Mouse (Mus musculus) monocyte, adult 5-6 weeks (primary cell): ENCODE measurements around the gene Ksr2. TPM values are rescaled to one million over a fixed set of nuclear protein-coding genes. Genes with fewer than 3 reads are reported as not detected.

Experiments
- ATAC-seq: fragments of 153-309, 156-312 bp; replicated peaks from 2 replicates; pipeline ENCODE4 v1.8.0; 2017; ENCODE audit warnings: mild to moderate bottlenecking; ENCODE audit not compliant: low TSS enrichment, insufficient number of reproducible peaks, severe bottlenecking, poor library complexity, low FRiP score
- total RNA-seq: library from RNA; stranded (forward); fragments of 200-1000, 200-491, 200-594 nt; gene quantifications from 3 replicates; pipeline ENCODE4 v1.2.3, GENCODE M21; 2017

Ksr2 gene
- total RNA-seq, 1 experiment from 2014 or later, result not detected

DNA sequence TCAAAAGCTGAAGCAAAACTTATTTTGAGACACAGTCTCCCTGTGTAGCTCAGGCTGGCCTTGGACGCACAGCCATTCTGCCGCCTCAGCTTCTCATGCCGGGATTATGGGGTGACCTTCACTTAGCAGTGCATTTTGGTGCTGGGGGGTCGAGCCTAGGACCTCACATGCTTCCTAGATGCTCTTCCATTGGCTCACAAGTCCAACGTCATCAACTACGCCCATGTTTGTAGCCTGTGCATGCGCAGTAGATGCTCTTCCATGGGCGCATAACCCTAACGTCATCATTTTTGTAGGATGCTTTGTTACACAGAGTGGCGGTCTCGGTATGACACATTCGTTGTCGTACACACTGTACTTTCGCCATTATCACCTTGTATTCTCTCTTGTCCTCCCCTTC lies 46.5 kb downstream of the Ksr2 start:
- no peak for ATAC-seq

DNA sequence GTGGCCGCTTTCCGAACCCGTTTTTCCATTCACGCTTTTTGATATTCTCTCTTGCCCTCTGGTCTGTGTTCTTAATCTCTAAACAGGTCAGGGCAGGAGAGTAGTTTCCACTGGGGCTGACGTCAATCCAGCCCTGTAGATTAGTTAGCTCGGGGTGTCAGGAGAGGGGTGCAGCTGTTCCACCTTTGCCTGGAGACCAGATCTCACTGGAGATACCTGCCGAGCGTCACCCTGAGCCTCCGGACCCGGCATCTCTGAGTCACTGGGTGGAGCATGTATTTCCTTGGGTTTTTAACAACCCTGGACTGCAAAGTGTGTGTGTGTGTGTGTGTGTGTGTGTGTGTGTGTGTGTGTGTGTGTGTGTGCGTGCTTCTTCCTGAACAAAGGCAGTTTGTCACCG lies 53.3 kb downstream of the Ksr2 start:
- no peak for ATAC-seq

DNA sequence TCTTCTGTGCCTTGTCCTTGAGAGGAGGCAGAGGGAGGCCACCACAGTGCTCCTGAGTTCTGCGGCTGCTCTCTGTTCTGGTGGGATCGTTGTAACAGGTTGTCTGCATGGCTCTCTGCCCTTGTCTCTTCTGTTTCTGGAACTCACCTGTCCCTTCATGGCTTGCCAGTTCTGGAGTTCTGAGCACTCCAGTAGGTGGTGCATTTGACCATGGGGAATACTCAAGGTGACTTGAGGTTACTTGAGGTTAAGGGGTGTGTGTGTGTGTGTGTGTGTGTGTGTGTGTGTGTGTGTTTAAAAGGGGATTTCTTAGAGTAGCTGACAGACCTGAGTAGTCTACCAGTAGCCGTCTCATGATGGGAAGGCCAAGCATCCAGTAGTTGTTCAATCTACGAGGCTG lies 55.2 kb downstream of the Ksr2 start:
- no peak for ATAC-seq

DNA sequence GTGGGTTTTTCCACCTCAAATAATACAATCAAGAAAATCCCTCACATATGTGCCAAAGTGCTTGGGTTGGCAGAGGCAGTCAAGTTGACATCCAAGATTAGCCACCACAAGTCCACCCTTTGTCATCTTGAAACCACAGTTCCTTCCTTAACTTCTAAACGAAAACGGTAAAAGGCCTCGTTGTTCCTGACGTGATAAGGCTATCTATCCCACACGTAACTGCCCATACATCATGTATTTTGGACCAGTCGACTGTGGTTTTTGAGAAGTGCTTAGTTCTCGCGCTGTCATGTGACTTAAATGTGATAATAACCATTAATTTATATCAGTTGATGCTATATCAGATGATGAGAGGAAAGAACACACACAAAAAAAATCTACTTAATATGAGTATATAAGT lies 55.8 kb downstream of the Ksr2 start:
- ATAC-seq, result no peak

DNA sequence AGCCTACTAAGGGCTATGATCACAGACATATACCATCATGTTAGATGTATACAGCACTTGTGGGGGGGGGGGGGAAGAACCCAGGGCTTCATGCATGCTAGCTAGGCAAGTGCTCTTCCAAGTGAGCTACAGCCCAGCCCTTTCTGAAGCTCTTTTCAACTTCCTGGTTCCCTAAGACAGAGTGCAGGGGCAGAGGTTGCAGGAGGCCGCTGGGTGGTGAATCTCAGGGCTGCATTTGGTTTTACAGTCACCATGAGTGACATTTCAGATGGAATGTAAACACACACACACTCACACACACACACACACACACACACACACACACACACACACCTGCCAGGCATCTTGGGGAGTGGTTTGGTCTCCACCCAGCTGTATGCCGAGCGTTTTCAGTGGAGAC lies 67.4 kb downstream of the Ksr2 start:
- no peak for ATAC-seq

DNA sequence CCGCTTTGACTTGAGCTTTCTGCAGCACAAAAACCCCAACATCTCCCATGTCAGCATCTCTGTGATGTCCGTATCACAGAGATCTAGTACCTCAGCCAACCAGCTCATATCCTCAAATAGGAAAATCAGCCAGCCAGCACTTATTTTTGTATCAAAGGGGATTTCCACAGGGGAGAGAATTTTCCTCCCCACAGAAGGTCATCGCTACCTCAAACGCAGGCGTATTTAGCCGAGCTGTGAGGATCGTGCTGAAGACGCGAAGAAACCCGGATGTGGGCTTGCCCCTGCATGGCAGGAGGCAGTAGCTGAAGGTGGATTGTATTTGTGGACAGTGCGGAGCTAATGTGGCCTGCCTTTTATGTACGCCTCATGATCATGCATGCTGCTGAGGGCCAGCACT lies 67.8 kb downstream of the Ksr2 start:
- no peak for ATAC-seq

DNA sequence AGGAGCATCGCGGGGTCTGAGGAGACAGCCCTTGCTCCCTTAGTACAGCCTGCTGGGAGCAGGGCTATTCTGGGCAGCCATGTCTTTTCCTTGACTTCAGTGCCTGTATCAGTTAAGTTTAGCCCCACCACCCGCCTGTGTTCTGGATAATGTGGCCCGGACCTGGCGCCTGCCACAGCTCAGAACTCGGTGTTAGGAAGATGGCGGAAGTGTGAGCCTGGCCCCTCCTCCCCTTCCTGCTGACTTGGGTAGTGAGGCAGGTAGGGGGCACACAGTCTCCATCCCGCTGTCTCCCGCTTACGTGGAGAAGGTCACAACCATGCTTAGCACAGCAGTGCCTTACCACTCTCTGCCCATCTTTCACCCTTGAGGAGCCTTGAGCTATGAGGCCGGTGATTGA lies 68.2 kb downstream of the Ksr2 start:
- no peak for ATAC-seq

DNA sequence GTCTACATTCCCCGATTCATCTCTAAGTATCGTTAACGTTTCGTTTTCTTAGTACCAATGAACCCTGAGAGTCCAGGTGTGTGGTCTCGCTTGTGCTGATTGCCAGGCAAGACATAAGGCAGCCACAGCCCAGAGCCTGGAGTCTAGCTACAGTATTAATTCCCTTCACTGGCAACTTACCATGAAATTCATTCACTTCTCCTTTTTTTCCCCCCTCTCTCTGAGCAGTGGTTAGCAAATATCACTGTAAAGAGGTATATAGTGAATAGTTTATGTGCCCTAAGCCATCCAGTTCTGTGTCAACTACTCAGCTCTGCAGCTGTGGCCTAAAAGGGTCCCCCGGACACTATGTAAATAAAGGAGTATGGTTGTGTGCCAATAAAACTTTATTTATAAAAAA lies 71.6 kb downstream of the Ksr2 start:
- ATAC-seq, result no peak

DNA sequence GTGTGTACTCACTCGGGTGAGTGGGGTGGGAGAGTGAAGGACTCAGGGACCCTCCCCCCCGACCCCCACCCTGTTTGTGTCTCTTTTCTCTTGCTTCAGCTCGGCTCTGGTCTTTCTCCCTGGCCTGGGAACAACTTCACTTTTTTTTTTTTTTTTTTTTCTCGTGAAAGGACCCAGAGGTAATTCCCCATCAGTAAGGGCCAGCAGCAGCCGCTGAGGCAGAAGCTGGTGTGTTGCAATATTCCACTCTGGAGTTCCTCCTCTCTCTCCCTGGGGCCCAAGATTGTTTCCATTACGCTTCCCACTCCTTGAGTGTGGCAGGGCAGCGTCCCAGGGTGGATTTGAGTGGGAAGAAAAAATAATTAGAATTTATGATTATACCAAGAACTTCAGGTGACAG lies 72.3 kb downstream of the Ksr2 start:
- no peak for ATAC-seq

DNA sequence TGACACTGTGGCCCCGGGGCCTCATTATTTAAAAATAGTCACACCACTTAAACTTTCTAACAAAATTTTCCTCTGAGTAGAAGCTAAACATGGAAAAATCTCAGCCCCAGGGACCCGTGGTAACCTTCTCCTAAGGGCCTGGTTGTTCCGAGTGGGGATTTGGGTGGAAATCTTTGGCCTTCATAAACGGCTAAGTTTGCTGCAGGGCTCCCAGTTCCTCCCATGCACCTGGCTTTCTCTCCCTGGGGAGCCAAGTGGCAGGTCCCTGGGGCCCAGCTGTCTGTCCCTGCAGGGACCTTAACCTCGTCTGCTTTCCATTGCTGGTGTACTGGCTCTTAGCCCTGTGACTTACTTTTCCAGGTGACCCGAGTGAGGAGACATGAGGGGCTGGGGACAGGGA lies 74.4 kb downstream of the Ksr2 start:
- no peak for ATAC-seq

DNA sequence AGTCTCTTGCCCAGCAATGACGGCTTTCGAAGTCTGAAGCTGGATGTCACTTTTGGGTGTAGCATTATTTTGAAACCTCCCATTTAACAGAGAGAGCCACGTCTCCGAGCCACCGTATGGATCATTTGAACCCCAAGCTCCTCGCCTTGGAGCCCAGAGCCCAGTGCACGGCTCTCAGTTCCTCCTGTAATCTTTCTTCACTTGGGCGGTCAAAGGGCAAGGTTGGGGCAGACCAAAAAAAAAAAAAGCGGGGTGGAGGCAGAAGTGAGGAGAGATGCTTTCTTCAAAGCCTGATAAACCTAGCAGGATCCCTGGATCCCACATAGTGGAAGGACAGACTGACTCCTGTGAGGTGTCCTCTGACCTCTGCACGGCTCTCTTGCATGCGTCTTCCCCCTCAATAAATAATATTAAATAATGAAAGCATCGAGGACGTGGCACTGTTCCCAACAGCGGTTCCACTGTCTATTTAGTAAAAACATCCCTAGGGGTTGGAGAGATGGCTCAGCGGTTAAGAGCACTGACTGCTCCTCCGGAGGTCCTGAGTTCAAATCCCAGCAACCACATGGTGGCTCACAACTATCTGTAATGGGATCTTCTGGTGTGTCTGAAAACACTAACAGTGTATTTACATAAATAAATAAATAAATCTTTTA lies 75.0 kb downstream of the Ksr2 start:
- no peak for ATAC-seq

DNA sequence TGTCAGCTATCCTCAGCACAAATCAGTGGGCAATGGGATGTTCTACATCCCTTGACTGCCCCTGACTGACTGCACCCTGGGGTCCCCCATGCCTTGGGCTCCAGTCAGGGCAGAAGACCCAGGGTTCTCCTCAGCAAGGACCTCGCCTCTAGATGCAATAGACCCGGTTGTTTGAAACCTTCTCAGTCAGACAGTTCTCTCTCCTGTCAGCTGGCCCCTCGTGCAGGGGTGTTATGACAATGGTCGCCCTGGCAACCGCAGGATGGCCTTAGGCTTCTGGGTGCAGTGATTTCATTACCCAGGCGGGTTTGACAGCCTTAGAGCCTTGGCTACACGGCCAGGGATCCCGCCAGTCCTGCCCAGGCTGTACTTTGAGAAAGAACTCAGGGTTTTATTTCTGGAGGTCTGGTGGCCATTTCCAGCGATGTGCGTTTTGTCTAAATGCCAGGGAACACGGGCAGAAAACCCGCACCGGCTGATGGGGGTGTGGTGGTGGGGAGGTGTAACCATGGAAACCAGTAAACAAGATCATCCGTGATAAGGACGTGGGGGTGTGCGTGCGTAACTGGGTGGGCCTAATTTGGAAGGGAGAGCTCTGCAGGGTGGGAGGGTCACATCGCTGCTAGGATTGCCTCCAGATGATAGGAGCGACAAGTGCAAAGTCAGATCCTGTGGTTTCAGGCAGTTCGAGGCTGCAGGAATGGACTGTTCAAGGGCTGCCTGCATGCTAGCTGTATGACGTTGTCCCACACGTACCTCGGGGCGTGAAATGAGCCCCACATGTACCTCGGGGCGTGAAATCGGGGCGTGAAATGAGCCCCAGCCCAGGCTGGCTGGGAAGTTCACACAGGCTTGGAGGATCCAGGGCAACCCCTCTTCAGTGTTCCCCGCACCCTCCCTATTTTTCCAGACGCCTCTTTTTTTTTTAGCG lies 79.4 kb downstream of the Ksr2 start:
- no peak for ATAC-seq

DNA sequence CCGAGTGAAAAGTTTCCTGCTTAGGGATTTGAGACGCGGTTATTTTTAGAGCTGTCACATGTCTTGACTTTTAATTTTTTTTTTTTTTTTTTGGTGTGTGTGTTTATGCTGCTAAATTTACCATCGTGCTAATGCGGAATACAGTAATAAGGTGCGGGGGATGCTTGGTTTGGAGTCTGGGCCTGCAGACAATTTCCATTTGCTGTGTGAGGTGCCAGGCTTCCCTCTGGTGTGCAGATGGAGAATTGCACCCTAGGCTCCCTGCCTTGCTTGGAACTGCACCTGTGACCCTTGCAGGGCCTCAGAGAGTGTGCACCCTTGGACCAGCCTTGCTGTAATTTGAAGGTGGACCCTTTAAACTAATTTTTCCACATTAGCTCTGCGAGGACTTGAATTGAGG lies 80.1 kb downstream of the Ksr2 start:
- ATAC-seq, result no peak

DNA sequence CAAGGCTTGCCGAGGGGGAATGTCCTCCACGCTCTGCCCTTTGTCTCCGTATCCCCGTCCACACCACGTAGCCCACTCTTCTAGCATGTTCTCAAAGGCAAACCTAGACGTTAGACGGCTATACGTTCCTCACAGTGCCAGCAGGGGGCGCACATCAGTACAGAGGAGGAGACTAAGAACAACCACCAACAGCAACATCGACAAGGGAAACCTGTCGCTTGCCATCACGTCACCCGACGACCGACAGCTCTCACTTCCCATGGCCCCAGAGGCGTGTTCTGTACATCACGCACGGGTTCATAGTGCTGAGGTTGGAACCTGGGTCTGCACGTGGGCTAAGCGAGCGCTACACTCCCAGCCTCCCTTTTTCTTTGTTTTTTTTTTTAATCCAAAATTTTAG lies 83.3 kb downstream of the Ksr2 start:
- ATAC-seq, result no peak

DNA sequence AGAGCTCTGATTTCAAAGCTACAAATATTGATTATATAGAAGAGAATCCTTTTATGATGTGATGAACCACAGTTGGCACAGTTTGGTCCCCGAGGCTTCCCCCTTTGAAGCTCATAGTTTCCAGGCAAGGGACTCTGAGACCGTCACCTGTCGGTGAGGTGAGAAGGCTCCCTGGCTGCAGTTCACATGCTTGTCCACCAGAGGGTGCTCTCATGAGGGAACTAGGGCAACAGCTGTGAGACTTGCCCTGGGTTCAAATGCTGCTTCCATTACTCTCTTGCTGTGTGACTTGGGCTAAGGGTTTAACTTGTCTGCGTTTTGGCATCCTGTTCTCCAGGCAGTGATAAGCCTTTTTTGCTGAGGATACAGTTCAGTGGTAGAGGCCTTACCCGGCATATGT lies 88.8 kb downstream of the Ksr2 start:
- no peak for ATAC-seq

DNA sequence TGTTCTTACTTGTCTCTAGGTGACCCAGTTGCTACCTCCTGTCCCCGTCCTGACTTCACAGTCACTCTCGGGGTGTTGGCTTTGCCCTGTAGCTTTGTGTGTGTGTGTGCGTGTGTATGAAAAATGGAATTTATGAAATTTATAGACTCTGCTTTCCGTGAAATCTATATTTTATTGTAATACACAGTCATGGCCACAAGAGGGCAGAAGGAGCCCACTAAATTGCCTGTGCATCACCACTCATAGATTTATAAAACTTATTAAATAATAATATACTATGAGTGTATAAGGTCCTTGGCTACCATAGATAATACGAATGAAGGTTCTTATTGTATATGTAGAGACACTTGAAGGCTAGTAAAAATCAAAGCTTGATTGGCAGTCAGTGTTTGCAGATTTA lies 90.6 kb downstream of the Ksr2 start:
- no peak for ATAC-seq

DNA sequence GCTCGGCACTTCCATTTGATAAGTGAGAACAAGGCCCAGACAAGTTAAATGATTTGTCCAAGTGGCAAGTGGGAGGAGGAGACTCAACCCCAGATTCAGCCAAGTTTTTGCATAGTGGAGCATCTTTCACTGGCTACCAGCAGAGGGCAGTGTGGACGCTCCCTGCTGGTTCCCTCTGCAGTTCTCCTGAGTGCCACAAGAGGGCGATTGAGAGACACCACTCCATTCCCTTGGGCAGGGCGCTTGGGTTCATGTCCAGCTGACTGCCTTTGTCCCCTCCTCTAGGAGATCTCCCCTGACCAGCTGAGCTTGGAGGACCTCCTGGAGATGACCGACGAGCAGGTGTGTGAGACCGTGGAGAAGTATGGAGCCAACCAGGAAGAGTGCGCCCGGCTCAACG lies 91.4 kb downstream of the Ksr2 start:
- peak; percentile 66; the same call in 1 of the 2 replicates for ATAC-seq

DNA sequence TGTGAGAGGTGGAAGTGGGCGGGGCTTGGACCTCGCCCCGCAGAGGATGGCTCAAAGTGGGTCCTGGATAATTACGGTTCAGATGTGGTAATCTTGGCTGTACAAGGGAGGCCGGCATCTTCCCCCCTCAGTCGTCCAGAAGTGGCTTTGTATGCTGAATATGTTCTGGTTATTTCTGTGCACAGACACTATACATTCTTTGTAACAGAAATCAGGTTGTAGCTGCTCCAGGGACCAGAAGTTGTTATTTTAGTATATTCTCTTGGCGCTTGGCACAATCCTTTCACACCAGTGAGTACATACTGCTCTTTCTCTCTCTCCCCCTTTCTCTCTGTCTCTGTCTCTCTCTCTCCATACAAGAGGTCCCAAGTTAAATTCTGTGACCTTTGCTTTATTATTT lies 92.0 kb downstream of the Ksr2 start:
- no peak for ATAC-seq

DNA sequence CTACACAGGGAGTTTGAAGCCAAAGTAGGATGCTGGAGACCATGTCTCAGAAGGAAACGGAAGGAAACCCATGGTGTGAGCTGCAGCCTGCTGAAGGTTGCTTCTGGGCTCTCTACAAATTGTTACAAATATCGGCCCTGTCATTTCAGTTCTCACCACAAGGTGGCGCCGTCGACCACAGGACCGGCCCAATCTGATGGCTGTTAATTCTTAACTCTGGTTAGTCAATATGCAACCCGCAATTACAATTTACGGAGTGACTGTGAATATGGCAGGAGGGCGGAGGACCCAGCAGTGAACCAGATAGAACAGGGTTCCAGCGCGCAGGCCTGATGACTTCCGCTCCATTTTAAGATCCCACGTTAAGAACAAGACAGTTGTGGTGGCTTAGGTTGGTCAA lies 92.6 kb downstream of the Ksr2 start:
- peak; percentile 25; the same call in 1 of the 2 replicates for ATAC-seq
